Mouse (Mus musculus): Measurements from ENCODE around the gene Atxn2. TPM values are rescaled to one million over a fixed set of nuclear protein-coding genes. Genes with fewer than 3 reads are reported as not detected.
A peak's percentile ranks its signal among the peaks of the same experiment; 100 is the strongest.
"Not testable (repeated sequence)": the region's sequence is repeated elsewhere in the genome, so short reads cannot be mapped to it uniquely, and the experiment has no call there.

Atxn2 gene
- polyA plus RNA-seq (2015; fragmentation: Nextera tagmentation; extraction: Ambion mirVana), result 34.9 and 46.6 TPM in 2 replicates

- DNase-seq (ENCODE audit: low spot score), result peak; percentile 85
Observed at GRCm38 (mm10) chr5:121711174-121711927, at the start of gene Atxn2. Atxn2 (plus strand) TSS chr5:121711337.

- DNase-seq (ENCODE audit: low spot score), result no peak
Observed at GRCm38 (mm10) chr5:121661494-121661893, 49.6 kb upstream of the Atxn2 start.

- DNase-seq (ENCODE audit: low spot score), result no peak
Observed at GRCm38 (mm10) chr5:121663456-121663855, 47.7 kb upstream of the Atxn2 start.

GRCm38 (mm10) chr5:121664078-121664477 lies 47.1 kb upstream of the Atxn2 start:
- no peak for DNase-seq (ENCODE audit: low spot score)

GRCm38 (mm10) chr5:121664971-121665370 lies 46.2 kb upstream of the Atxn2 start:
- no peak for DNase-seq (ENCODE audit: low spot score)

- DNase-seq (ENCODE audit: low spot score), result no peak
Observed at GRCm38 (mm10) chr5:121667067-121667466, 44.1 kb upstream of the Atxn2 start.

- no peak for DNase-seq (ENCODE audit: low spot score)
Observed at GRCm38 (mm10) chr5:121668411-121668810, 42.7 kb upstream of the Atxn2 start.

- DNase-seq (ENCODE audit: low spot score), result peak; percentile 41
Observed at GRCm38 (mm10) chr5:121670412-121670811, 40.7 kb upstream of the Atxn2 start.

- no peak for DNase-seq (ENCODE audit: low spot score)
Observed at GRCm38 (mm10) chr5:121682250-121682649, 28.9 kb upstream of the Atxn2 start.

- DNase-seq (ENCODE audit: low spot score), result no peak
Observed at GRCm38 (mm10) chr5:121685495-121685894, 25.6 kb upstream of the Atxn2 start.

- no peak for DNase-seq (ENCODE audit: low spot score)
Observed at GRCm38 (mm10) chr5:121686113-121686898, 24.8 kb upstream of the Atxn2 start.

GRCm38 (mm10) chr5:121690482-121691211 lies 20.5 kb upstream of the Atxn2 start:
- no peak for DNase-seq (ENCODE audit: low spot score)

GRCm38 (mm10) chr5:121691436-121691835 lies 19.7 kb upstream of the Atxn2 start:
- DNase-seq (ENCODE audit: low spot score), result not testable (repeated sequence)

GRCm38 (mm10) chr5:121692897-121693296 lies 18.2 kb upstream of the Atxn2 start:
- DNase-seq (ENCODE audit: low spot score), result no peak

- no peak for DNase-seq (ENCODE audit: low spot score)
Observed at GRCm38 (mm10) chr5:121696761-121697160, 14.4 kb upstream of the Atxn2 start.

GRCm38 (mm10) chr5:121699891-121700290 lies 11.2 kb upstream of the Atxn2 start:
- DNase-seq (ENCODE audit: low spot score), result no peak

- no peak for DNase-seq (ENCODE audit: low spot score)
Observed at GRCm38 (mm10) chr5:121700496-121700895, 10.6 kb upstream of the Atxn2 start.

GRCm38 (mm10) chr5:121701111-121701769 lies 9.9 kb upstream of the Atxn2 start:
- no peak for DNase-seq (ENCODE audit: low spot score)

GRCm38 (mm10) chr5:121703341-121703740 lies 7.8 kb upstream of the Atxn2 start:
- DNase-seq (ENCODE audit: low spot score), result no peak

GRCm38 (mm10) chr5:121704512-121705248 lies 6.5 kb upstream of the Atxn2 start:
- no peak for DNase-seq (ENCODE audit: low spot score)

- no peak for DNase-seq (ENCODE audit: low spot score)
Observed at GRCm38 (mm10) chr5:121710402-121710801, 735 bp upstream of the Atxn2 start.
